Mouse (Mus musculus): ENCODE measurements around the gene Nup188.

The Nup188 gene

DNA sequence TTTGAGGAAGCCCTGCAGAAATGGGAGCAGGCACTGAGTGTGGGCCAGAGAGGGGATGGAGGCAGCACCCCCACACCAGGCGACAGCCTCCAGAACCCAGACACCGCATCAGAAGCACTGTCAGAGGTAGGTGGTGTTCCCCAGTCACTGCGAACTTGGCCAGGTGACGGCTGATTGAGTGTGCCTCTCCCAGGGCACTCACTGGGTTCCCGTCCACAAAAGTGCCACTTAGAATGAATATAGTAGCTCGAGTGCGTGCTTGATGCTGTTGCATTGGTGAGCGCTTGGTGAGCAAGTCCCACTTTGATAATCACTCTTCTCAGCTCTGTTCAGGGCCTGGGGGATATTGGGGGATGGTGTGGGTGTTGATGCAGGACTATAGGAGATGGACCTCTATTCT is 85.3 kb downstream of the Nup188 start:
- Histone ChIP-seq H3K4me1 (replicated peaks; ENCODE audit: low read depth, low read length) (peaks cover 43% of the 10 kb centered on the region), H3K4me3 (replicated peaks; ENCODE audit: low read length) (no peak overlapping the region), H3K27me3 (ENCODE audit: insufficient read depth, low read length) (no peaks in the 10 kb centered on the region), H3K9me3 (ENCODE audit: low read length) (no peaks in the 10 kb centered on the region), H3K36me3 (ENCODE audit: insufficient read depth, low read length) (peaks cover 98% of the 10 kb centered on the region)
- no peak for TF ChIP-seq NANOG (IDR thresholded peaks at IDR 0.05; ENCODE audit: borderline replicate concordance, low read length)
- no peak for TF ChIP-seq CTCF (conservative IDR thresholded peaks at IDR 0.05; ENCODE audit: low read length)
- TF ChIP-seq POU5F1 (IDR thresholded peaks at IDR 0.05; ENCODE audit: borderline replicate concordance, low read length) = no peak

DNA sequence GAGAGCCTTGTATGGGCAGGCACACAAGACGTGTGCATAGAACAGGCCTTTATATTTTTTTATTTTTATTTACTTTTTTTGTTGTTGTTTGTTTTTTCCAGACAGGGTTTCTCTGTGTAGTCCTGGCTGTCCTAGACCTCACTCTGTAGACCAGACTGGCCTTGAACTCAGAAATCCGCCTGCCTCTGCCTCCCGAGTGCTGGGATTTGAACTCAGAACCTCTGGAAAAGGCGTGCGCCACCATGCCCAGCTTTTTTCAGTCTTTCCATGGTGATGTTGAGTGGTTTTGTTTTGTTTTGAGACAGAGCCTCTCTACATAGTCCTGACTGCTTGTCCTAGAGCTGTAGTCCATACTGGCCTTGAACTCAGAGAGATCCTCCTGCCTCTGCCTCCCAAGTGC is 86.5 kb downstream of the Nup188 start:
- no peaks in the 10 kb centered on the region for H3K27me3 ChIP-seq (ENCODE audit: insufficient read depth, low read length)

DNA sequence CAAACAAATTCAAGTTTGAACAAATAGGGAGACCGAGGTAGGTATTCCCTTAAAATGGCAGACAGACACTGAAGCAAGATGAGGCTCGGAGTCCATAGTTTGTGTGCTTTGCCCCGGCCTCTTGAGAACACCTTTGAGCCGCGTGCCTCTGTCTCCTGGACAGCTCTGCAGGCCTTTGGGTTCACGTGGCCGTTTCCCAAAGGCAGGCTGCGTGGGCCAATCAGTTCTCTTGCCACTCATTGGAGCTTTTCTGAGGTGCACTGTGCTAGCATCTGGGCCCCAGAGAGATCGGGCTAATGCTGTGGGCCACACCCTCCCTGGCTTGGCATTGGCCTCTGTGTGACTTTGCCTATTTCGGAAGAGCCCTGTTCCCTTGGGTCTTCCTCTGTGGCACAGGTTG is 89.7 kb downstream of the Nup188 start:
- TF ChIP-seq NANOG (IDR thresholded peaks at IDR 0.05; ENCODE audit: borderline replicate concordance, low read length) (no peak), POU5F1 (IDR thresholded peaks at IDR 0.05; ENCODE audit: borderline replicate concordance, low read length) (no peak), CTCF (conservative IDR thresholded peaks at IDR 0.05; ENCODE audit: low read length) (no peak)
- H3K4me1 ChIP-seq (replicated peaks; ENCODE audit: low read depth, low read length) = peaks cover 27% of the 10 kb centered on the region
- no peak overlapping the region for H3K4me3 ChIP-seq (replicated peaks; ENCODE audit: low read length)

More for the DNA sequence above, 86.5 kb downstream of the Nup188 start:
- Histone ChIP-seq H3K9me3 (ENCODE audit: low read length) (no peaks in the 10 kb centered on the region), H3K36me3 (ENCODE audit: insufficient read depth, low read length) (peaks cover 98% of the 10 kb centered on the region), H3K4me3 (replicated peaks; ENCODE audit: low read length) (no peak overlapping the region), H3K4me1 (replicated peaks; ENCODE audit: low read depth, low read length) (peaks cover 40% of the 10 kb centered on the region)
- no peak for TF ChIP-seq NANOG (IDR thresholded peaks at IDR 0.05; ENCODE audit: borderline replicate concordance, low read length)

GRCm38 (mm10) chr2:30377721-30378120 is 91.5 kb downstream of the Nup188 start:
- no peaks in the 10 kb centered on the region for H3K9me3 ChIP-seq (ENCODE audit: low read length)
- H3K4me1 ChIP-seq (replicated peaks; ENCODE audit: low read depth, low read length) = peaks cover 23% of the 10 kb centered on the region
- H3K36me3 ChIP-seq (ENCODE audit: insufficient read depth, low read length) = peaks cover 96% of the 10 kb centered on the region
- H3K27me3 ChIP-seq (ENCODE audit: insufficient read depth, low read length) = no peaks in the 10 kb centered on the region
- no peak overlapping the region for H3K4me3 ChIP-seq (replicated peaks; ENCODE audit: low read length)
- TF ChIP-seq POU5F1 (IDR thresholded peaks at IDR 0.05; ENCODE audit: borderline replicate concordance, low read length) (no peak), CTCF (conservative IDR thresholded peaks at IDR 0.05; ENCODE audit: low read length) (no peak), NANOG (IDR thresholded peaks at IDR 0.05; ENCODE audit: borderline replicate concordance, low read length) (no peak)

More for the DNA sequence above, 89.7 kb downstream of the Nup188 start:
- Histone ChIP-seq H3K36me3 (ENCODE audit: insufficient read depth, low read length) (peaks cover 96% of the 10 kb centered on the region), H3K27me3 (ENCODE audit: insufficient read depth, low read length) (no peaks in the 10 kb centered on the region), H3K9me3 (ENCODE audit: low read length) (no peaks in the 10 kb centered on the region)

DNA sequence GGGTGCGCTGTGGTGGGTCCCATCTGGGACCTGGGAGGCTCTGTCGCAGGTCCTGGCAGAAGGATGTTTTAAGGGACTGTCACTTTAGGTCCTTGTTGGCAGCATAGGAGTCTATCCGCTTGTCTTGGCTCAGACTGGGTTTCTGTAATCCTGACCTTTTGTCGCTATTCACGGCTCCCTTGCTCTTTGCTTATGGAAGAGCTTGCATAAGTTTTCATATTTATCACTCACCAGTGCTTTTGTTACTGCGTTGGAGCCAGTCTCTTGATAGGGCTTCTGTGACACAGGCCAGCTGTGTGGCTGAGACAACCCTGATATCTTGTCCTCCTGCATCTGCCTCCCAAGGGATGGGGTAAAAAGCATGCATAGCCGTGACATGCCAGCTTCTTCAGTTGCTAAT is 93.1 kb downstream of the Nup188 start:
- H3K4me1 ChIP-seq (replicated peaks; ENCODE audit: low read depth, low read length) = peaks cover 11% of the 10 kb centered on the region
- peaks cover 96% of the 10 kb centered on the region for H3K36me3 ChIP-seq (ENCODE audit: insufficient read depth, low read length)
- H3K9me3 ChIP-seq (ENCODE audit: low read length) = no peaks in the 10 kb centered on the region
- H3K27me3 ChIP-seq (ENCODE audit: insufficient read depth, low read length) = no peaks in the 10 kb centered on the region
- no peak overlapping the region for H3K4me3 ChIP-seq (replicated peaks; ENCODE audit: low read length)
- TF ChIP-seq CTCF (conservative IDR thresholded peaks at IDR 0.05; ENCODE audit: low read length) (no peak), NANOG (IDR thresholded peaks at IDR 0.05; ENCODE audit: borderline replicate concordance, low read length) (no peak), POU5F1 (IDR thresholded peaks at IDR 0.05; ENCODE audit: borderline replicate concordance, low read length) (no peak)

GRCm38 (mm10) chr2:30380564-30381376 is 94.6 kb downstream of the Nup188 start:
- H3K4me1 ChIP-seq (replicated peaks; ENCODE audit: low read depth, low read length) = peaks cover 9% of the 10 kb centered on the region

GRCm38 (mm10) chr2:30381377-30381725 is 95.2 kb downstream of the Nup188 start:
- peaks cover 94% of the 10 kb centered on the region for H3K36me3 ChIP-seq (ENCODE audit: insufficient read depth, low read length)
- no peak overlapping the region for H3K4me3 ChIP-seq (replicated peaks; ENCODE audit: low read length)
- TF ChIP-seq CTCF (conservative IDR thresholded peaks at IDR 0.05; ENCODE audit: low read length) (no peak), NANOG (IDR thresholded peaks at IDR 0.05; ENCODE audit: borderline replicate concordance, low read length) (no peak), POU5F1 (IDR thresholded peaks at IDR 0.05; ENCODE audit: borderline replicate concordance, low read length) (no peak)
- H3K4me1 ChIP-seq (replicated peaks; ENCODE audit: low read depth, low read length) = peaks cover 9% of the 10 kb centered on the region
- no peaks in the 10 kb centered on the region for H3K9me3 ChIP-seq (ENCODE audit: low read length)
- H3K27me3 ChIP-seq (ENCODE audit: insufficient read depth, low read length) = no peaks in the 10 kb centered on the region

More at GRCm38 (mm10) chr2:30380564-30381376, 94.6 kb downstream of the Nup188 start:
- peaks cover 98% of the 10 kb centered on the region for H3K36me3 ChIP-seq (ENCODE audit: insufficient read depth, low read length)
- no peak overlapping the region for H3K4me3 ChIP-seq (replicated peaks; ENCODE audit: low read length)
- TF ChIP-seq POU5F1 (IDR thresholded peaks at IDR 0.05; ENCODE audit: borderline replicate concordance, low read length) = no peak
- no peak for TF ChIP-seq CTCF (conservative IDR thresholded peaks at IDR 0.05; ENCODE audit: low read length)
- TF ChIP-seq NANOG (IDR thresholded peaks at IDR 0.05; ENCODE audit: borderline replicate concordance, low read length) = no peak
- H3K27me3 ChIP-seq (ENCODE audit: insufficient read depth, low read length) = no peaks in the 10 kb centered on the region
- H3K9me3 ChIP-seq (ENCODE audit: low read length) = no peaks in the 10 kb centered on the region

- 0 out of 2 replicates have a peak, but pooled peaks cover 5% of the 10 kb centered on the region for H3K4me1 ChIP-seq (replicated peaks; ENCODE audit: low read depth, low read length)
- H3K36me3 ChIP-seq (ENCODE audit: insufficient read depth, low read length) = peaks cover 59% of the 10 kb centered on the region
- no peak overlapping the region for H3K4me3 ChIP-seq (replicated peaks; ENCODE audit: low read length)
- no peaks in the 10 kb centered on the region for H3K27me3 ChIP-seq (ENCODE audit: insufficient read depth, low read length)
- no peaks in the 10 kb centered on the region for H3K9me3 ChIP-seq (ENCODE audit: low read length)
- no peak for TF ChIP-seq CTCF (conservative IDR thresholded peaks at IDR 0.05; ENCODE audit: low read length)
- no peak for TF ChIP-seq POU5F1 (IDR thresholded peaks at IDR 0.05; ENCODE audit: borderline replicate concordance, low read length)
- TF ChIP-seq NANOG (IDR thresholded peaks at IDR 0.05; ENCODE audit: borderline replicate concordance, low read length) = no peak
Observed at GRCm38 (mm10) chr2:30384814-30385213, 98.6 kb downstream of the Nup188 start.

DNA sequence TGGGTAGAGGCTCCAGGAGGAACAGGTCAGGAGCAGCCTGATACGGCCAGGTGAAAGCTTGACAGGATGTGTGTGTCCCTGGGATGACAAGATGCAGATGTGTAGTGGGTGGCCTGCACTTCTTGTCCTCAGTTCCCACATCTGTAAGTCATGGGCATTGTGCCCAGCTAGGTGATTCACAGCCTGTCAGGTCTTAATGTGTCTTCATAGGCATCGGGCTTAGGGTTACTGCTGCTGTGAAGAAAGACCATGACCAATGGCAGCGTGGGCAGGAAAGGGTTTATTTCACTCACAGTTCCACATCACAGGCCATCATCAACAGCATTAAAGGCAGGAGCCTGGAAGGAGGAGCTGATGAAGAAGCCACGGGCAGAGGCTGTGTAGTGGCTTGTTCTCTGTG is 99.4 kb downstream of the Nup188 start:
- peaks cover 9% of the 10 kb centered on the region for H3K4me1 ChIP-seq (replicated peaks; ENCODE audit: low read depth, low read length)
- H3K9me3 ChIP-seq (ENCODE audit: low read length) = no peaks in the 10 kb centered on the region
- TF ChIP-seq CTCF (conservative IDR thresholded peaks at IDR 0.05; ENCODE audit: low read length) (no peak), POU5F1 (IDR thresholded peaks at IDR 0.05; ENCODE audit: borderline replicate concordance, low read length) (no peak), NANOG (IDR thresholded peaks at IDR 0.05; ENCODE audit: borderline replicate concordance, low read length) (no peak)
- H3K4me3 ChIP-seq (replicated peaks; ENCODE audit: low read length) = no peak overlapping the region
- H3K36me3 ChIP-seq (ENCODE audit: insufficient read depth, low read length) = peaks cover 52% of the 10 kb centered on the region
- no peaks in the 10 kb centered on the region for H3K27me3 ChIP-seq (ENCODE audit: insufficient read depth, low read length)

Measured in E14TG2a.4 (cell line).